Mouse (Mus musculus): ENCODE results near the gene Tesc. TPM values are rescaled to one million over a fixed set of nuclear protein-coding genes. Genes with fewer than 3 reads are reported as not detected.

Tesc gene
- total RNA-seq, 2 experiments from 2014 or later, result 88.5 to 90.3 TPM

- no peak for DNase-seq (ENCODE audit: low spot score in 2 of 2)
Measured at GRCm38 (mm10) chr5:118067984-118068494, 40.5 kb downstream of the Tesc start.

GRCm38 (mm10) chr5:118069315-118069714 lies 41.8 kb downstream of the Tesc start:
- DNase-seq (ENCODE audit: low spot score in 2 of 2), result peak; percentile 76 to 81

- DNase-seq (ENCODE audit: low spot score in 2 of 2), result no peak
Measured at GRCm38 (mm10) chr5:118071766-118072165, 44.2 kb downstream of the Tesc start.

- DNase-seq (ENCODE audit: low spot score in 2 of 2), result no peak
Measured at GRCm38 (mm10) chr5:118073213-118073773, 45.8 kb downstream of the Tesc start.

- no peak for DNase-seq (ENCODE audit: low spot score in 2 of 2)
Measured at GRCm38 (mm10) chr5:118076721-118077592, 49.4 kb downstream of the Tesc start.

GRCm38 (mm10) chr5:118078550-118078949 lies 51.0 kb downstream of the Tesc start:
- DNase-seq (ENCODE audit: low spot score in 2 of 2), result no peak

GRCm38 (mm10) chr5:118079354-118079753 lies 51.8 kb downstream of the Tesc start:
- DNase-seq (ENCODE audit: low spot score in 2 of 2), result peak in 1 of 2 experiments; percentile 35

GRCm38 (mm10) chr5:118079839-118080250 lies 52.3 kb downstream of the Tesc start:
- no peak for DNase-seq (ENCODE audit: low spot score in 2 of 2)

- DNase-seq (ENCODE audit: low spot score in 2 of 2), result no peak
Measured at GRCm38 (mm10) chr5:118081374-118081949, 53.9 kb downstream of the Tesc start.

- no peak for DNase-seq (ENCODE audit: low spot score in 2 of 2)
Measured at GRCm38 (mm10) chr5:118081996-118082395, 54.5 kb downstream of the Tesc start.

GRCm38 (mm10) chr5:118083060-118083638 lies 55.6 kb downstream of the Tesc start:
- peak in 1 of 2 experiments; percentile 45 for DNase-seq (ENCODE audit: low spot score in 2 of 2)

GRCm38 (mm10) chr5:118084171-118084727 lies 56.7 kb downstream of the Tesc start:
- DNase-seq (ENCODE audit: low spot score in 2 of 2), result no peak

- no peak for DNase-seq (ENCODE audit: low spot score in 2 of 2)
Measured at GRCm38 (mm10) chr5:118085313-118085712, 57.8 kb downstream of the Tesc start.

GRCm38 (mm10) chr5:118086956-118087355 lies 59.4 kb downstream of the Tesc start:
- DNase-seq (ENCODE audit: low spot score in 2 of 2), result no peak

GRCm38 (mm10) chr5:118089102-118089501 lies 61.6 kb downstream of the Tesc start:
- peak in 1 of 2 experiments; percentile 45 for DNase-seq (ENCODE audit: low spot score in 2 of 2)

GRCm38 (mm10) chr5:118090101-118090500 lies 62.6 kb downstream of the Tesc start:
- DNase-seq (ENCODE audit: low spot score in 2 of 2), result no peak

GRCm38 (mm10) chr5:118090837-118091236 lies 63.3 kb downstream of the Tesc start:
- DNase-seq (ENCODE audit: low spot score in 2 of 2), result peak in 1 of 2 experiments; percentile 39

GRCm38 (mm10) chr5:118093321-118094035 lies 65.9 kb downstream of the Tesc start:
- no peak for DNase-seq (ENCODE audit: low spot score in 2 of 2)

- no peak for DNase-seq (ENCODE audit: low spot score in 2 of 2)
Measured at GRCm38 (mm10) chr5:118095433-118095832, 67.9 kb downstream of the Tesc start.

GRCm38 (mm10) chr5:118095849-118096248 lies 68.3 kb downstream of the Tesc start:
- no peak for DNase-seq (ENCODE audit: low spot score in 2 of 2)

- DNase-seq (ENCODE audit: low spot score in 2 of 2), result no peak
Measured at GRCm38 (mm10) chr5:118096317-118096716, 68.8 kb downstream of the Tesc start.
